Mouse (Mus musculus) layer of hippocampus, postnatal 25 days (tissue): ENCODE measurements around the gene Eif4a3. TPM values are rescaled to one million over a fixed set of nuclear protein-coding genes. Genes with fewer than 3 reads are reported as not detected.
A peak's percentile ranks its signal among the peaks of the same experiment; 100 is the strongest.

ENCODE experiments used
- DNase-seq, 2 experiments: peaks; one replicate each; pipeline ENCODE4 v3.0.0; 2022; ENCODE audit warnings: mixed read lengths in 2 of 2, low spot score in 1 of 2; ENCODE audit errors: extremely low spot score in 1 of 2
- total RNA-seq, 2 experiments: library from RNA; stranded (reverse); gene quantifications; 2 replicates each; pipeline ENCODE4 v1.2.3; 2021

The Eif4a3 gene
- total RNA-seq, result 10 to 100 TPM; 82.2 to 91.7 TPM

DNA sequence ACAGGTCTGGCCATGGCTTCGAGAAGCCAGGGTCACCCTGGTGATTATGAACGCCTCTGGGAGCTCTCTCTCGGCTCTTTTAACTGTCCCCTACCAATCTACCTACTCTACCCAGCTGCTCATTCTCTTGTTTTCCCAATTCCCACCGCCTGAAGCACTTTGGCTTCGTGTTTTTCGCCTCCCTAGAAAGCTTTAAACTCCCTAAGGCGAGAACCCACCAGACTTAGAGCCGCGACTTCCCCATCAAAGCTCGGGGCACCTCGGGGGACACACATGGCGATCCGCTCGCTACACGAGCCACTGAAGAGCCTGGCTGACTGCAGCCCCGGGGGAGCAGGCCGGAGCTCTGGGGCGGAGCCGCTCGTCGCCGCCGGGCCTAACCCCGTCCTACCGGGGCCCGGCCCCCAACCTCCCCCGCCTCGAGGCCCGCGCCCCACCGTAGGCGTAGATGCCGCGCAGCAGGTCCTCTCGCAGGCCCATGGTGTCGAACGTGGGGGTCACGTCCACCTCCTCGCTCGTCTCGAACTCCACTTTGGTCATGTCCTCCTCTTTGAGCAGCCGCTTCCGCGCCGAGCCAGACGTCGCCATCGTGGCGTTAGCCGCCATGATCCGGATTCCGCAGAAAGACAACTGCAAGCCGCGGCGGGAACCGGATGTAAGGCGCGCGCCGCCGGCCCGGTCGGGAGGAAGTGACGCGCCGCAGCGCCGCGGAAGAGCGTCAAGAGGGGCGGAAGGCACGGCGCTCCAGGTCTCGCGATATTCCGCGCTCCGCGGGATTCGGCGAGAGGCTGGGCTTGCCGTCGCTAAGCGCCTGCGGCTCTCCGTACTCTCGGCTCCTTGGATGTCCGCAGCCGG, at the start of gene Eif4a3:
Gene Eif4a3 (minus strand): TSS at position 699 of the 855 bp plus-strand sequence.
- peak; percentile 95 to 96 for DNase-seq

DNA sequence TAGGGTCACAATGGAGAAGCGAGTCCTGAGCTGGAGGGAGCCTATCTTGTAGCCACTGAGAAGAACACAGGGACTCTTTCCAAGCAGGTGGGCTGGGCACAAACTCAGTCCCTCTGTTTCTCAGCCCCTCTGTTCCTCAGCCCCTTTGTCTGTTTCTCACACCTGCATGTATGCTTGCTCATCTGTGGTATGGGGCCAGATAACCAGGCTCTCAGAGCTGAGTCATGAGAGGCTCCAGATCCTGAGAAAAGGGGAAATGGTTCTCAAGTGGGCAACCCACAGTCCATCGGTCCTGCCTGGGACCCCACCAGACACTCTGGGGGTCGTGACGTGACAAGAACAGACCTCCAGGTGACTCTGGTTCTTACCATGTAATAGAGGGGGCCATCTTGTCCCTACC, 47.2 kb upstream of the Eif4a3 start:
- no peak for DNase-seq

DNA sequence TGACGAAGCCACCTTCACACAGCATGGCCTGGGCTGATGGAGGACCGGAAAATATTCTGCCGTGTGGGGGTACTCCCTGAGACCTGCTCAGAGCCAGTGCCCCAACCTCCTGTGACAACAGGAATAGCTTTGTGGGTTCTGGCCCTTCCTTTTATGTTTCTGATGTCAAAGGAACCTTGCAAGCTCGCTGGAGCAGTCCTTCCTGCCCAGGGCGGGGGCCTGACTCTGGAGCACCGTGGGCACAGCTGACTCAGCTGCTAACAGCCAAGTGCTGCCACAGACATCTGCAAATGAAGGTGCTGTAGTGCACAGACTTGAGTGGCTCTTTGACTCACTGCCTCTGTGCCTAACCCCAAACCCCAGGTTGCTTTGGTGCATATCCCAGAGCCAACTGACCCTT, 45.0 kb upstream of the Eif4a3 start:
- DNase-seq, result no peak

DNA sequence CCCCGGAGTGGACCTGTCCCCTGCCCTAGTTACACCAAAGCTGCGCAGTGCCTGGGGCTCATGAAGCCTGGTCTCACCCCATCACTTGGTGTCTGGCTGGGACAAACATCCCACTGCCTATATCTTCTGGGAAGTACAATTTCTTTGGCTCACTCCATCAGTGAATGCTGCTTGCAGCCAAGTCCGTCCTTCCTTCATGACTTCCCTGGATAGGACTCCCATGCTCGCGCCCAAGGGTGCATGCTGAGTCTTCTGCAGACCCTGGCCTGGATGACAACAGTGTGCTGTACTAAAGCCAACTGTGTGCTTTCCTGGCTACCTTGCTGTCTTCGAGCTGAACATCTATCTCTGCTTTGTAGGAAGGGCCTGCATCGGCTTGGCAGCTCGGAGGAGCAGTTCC, 44.3 kb upstream of the Eif4a3 start:
- no peak for DNase-seq

DNA sequence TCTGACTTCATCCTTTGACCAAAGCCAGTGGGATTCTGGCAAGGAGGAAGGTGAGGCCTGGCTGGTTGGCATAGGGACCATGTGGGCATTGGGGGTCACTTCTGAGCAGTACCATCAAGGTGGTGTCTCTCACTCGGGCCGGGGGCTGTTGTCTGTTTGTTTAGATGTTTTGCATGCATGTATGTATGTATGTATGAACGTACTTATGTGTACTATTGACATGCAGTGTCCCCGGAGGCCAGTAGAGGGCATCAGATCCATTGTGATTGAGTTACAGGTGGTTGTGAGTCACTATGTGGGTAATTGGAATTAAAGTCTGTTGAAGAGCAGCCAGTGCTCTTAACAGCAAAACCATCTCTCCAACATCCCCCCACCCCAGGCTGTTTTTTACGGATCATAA, 39.7 kb upstream of the Eif4a3 start:
- DNase-seq, result peak; percentile 54 to 80

DNA sequence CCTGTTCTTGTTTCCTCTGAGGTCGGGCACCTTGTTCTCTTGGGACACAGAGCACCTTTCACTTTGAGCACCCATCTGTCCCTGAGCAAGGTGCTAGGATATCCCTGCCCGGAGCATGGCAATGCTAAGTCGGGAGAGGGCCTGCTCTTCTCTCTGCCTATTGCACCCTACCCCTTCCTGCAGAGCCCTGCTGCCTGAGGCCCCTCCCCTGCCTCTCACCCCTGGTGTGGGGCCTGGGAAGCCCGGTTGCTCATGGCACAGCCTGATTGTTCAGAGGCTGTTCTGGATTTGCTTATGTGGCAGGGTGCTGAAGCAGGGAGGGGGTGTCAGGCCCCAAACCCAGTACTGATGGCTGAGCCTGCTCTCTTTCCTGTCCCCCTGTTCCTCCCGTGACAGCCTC, 39.3 kb upstream of the Eif4a3 start:
- DNase-seq, result no peak

DNA sequence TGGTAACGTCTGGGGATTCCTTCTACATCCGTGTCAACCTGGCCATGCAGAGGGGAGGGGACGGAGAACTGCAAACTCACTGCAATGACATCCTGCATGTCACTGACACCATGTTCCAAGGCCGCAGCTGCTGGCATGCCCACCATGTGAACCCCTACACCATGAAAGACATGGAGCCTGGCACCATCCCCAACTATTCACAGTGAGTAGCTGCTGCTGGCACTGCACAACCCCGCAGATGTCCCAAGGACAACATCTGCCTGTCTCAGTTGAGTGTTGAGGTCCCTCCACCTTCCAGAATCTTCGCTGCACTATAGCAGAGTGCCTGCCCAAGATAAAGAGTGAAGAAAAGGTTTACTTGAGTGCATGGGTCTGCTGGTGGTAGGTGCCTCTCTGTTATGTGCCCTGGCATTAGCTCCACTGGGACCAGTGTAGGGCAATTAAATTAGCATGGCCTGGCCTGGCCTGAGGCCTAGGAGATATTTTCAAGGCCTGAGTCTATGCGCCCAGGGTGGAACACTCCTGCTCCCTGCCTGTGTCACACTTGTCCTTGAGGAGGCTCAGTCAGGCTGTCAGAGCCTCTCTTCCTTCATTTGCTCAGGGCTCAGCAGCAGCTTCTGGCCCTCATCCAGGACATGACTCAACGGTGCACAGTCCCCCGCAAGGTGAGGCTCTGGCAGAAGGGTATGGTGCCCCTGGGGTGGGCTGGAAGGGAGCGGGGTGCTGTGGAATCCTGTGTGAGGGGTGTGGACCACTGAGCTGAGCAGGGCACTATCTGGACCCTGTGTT, 38.6 kb upstream of the Eif4a3 start:
- no peak for DNase-seq

DNA sequence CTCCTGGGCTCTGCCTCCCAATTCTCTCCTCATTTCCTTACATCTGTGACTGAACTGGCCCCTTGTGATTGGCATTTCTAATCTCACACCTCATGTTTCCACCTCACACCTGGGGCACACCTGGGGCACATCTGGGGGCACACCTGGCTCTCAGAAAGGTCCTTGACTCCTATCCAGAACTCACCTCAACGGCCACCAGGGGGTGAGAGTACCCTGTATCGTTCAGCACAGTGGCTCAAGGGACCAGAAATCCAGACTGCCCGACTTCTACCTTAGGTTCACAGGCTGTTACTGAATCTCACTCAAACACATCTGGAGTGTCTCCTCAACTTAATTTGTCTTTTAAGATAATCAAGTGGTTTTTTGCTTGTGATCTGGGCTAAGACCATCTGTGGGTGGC, 32.1 kb upstream of the Eif4a3 start:
- no peak for DNase-seq

DNA sequence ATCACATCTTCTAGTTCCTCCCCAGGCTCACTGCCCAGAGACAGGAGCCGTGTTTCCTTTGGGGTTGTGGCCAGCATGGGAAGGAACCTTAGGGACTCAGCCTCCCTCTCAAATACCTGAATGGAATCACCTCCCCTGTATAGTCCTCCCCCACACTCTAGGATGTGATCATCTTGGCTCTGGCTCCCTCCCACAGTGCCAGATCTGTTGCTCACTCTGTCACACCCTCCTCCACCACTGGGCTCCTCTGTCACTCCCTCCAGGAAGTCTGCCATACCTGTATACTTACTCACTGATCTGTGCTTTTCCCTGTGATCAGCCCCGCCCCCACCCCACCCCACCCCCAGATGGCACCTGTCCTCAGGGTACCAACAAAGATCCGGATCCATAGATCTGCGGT, 30.7 kb upstream of the Eif4a3 start:
- DNase-seq, result no peak

DNA sequence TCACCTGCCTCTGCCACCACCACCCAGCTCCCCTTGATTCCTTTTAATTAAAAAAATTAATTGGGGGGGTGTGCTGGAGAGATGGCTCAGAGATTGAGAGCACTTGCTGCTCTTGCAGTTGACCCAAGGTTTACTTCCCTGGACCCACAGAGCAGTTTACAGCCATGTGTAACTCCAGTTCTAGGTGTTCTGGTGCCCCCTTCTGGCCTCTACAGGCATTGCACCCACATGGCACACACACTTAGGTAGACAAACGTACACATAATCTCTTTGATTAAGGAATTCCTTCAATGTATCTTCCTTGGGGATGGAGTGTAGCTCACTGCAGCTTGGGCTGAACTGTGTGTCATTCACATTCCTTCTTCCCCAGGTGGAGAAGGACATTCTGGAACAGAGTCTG, 25.2 kb upstream of the Eif4a3 start:
- no peak for DNase-seq

DNA sequence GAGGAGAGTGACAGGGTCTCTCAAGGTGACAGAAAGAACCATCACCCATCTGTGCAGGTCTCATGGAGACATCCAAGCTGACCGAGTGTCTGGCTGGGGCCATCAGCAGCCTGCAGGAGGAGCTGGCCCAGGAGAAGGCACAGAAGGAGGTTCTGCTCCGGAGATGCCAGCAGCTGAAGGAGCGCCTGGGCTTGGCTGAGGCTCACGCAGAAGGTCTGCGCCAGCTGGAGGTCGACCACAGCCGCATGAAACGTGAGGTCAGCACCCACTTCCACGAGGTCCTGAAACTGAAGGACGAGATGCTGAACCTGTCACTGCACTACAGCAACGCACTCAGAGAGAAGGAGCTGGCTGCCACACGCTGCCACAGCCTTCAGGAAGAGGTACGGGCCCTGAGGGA, 22.6 kb upstream of the Eif4a3 start:
- DNase-seq, result no peak

DNA sequence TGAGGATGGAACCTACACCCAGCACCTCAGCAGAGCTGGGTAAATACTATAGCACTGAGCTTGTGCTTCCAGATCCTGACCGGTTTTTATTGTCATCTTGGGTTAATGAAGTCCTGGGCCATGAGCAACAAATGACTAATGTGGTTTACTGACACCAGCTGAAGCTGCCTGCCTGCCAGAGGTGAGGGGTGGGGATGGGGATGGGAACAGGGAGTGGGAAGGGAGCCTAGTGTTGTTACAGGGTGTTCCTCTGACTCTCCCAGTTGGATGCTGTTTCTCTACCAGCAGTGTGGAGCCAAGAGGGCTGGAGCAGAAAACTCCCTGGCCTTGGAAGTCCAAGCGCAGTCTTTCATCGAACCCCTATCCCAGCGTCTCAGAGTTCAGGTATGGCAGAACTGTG, 16.8 kb upstream of the Eif4a3 start:
- no peak for DNase-seq

DNA sequence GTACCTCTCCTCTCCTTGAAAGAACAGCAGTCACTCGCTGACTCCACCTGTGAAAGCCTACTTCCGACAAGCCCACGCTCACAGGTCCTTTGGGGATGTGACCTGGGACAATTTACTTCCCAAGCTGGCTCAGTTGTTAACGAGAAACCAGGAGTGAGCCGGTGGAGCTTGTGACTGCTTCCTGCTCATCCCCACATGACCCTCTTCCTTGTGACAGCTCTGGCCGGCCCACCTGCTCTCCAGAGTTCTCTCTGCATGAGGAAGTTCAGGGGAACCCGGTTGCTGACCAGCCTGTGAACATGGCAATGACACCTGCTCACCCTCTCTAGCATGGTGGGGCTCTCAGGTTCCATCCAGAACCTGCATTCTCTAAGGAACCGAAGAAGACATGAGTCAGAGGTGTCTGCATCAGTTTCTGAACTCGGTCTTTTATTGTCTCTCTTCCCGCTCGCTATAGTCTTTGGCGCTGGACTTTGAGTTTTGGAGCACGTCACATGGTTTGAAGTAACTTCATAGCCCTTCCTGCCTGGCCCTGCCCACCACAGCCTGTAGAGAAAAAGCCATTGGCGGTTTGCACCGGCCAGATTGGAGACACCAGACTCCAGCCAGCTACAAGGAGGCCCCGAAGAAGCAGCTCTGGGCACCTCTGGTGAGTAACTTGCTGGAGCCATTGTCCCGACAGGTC, 14.5 kb upstream of the Eif4a3 start:
- no peak for DNase-seq

DNA sequence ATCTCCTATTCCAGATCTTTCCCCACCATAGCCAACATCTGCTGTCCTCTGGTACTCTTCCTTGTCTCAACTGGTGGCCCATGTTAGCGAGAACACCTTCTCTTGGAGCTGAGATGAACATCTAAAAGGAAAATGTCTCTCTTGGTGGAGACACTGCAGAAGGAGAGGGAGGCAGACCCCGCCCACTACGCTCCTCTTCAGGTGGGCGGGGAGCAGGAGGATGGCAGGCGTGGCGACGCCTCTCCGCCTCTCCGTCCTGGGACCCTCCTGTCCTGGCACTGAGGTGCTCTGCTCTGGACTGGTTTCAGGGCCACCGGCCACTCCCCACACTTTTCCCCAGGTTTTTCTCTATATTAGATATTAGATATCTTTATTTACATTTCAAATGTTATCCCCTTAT, 10.7 kb upstream of the Eif4a3 start:
- DNase-seq, result no peak

DNA sequence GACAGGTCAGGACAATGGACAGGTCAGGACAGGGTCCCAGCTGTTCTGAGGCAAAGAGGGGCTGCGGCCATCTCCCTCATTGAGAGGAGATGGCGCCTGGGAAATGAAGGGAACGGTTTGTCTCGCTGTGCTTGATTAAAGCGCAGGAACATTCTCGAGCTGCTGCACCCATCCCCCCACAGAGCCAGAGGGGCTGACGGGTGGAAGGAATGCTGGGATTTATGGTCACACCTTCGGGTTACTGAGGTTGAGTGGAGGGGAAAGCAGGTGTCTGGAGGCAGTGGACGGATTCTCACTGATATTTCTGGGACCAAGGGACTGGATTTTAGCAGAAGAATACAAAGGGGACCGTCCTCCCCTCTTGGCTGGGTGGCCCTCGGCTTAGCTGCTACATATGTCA, 8.0 kb upstream of the Eif4a3 start:
- DNase-seq, result no peak

DNA sequence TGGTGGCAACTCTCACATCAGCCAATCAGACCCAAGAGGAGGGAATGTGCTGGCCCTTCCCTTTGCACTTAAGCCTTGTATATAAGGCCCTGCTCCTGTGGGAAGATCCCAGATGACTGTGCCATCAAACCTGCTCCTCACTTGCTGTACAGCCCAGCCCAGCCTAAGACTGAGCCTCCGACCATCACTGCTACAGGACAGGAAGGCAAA, 7.7 kb upstream of the Eif4a3 start, which contains the start of gene Card14:
Gene Card14 (plus strand): TSS at position 111 of the 210 bp plus-strand sequence.
- no peak for DNase-seq

DNA sequence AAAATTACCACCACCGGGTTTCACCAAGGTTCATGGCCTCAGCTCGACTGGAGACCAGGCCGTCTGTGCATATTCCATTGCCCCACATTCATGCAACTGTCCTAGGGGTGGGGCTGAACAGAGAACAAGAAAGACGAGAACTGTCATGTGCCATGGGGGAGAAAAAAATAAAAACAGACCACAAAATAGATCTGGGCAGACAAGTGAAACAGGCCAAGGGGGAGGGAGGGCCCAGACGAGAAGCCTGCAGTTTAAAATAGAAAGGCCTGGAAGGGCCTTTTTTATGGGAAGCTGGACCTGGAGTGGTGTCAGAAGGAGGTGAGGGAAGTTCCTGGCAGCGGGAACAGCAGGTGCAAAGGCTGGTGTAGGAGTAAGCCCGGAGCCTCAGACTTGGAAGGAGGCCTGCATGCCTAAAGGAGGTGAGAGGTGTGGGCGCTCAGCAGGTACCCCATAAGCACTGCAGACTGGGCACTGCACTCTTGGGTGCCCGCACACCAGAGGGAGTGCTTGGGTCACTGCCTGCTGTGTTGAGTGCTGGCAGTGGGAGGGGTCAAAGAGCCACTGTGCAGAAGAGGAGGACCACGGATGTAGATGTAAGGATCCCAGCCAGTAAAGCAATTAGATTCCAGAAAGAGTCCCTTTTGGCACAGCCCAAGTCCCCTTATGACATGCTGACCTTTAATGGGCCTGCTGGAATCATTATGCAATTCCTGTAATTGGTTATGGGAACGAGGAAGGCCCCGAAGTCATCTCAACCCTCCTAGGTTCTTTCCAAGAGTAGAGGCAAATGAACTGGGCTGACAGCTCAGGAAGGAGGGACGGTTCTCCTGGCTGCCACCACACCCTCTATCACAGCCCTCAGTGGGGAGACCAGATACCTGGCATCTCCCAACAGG, 7.1 kb upstream of the Eif4a3 start:
- no peak for DNase-seq

DNA sequence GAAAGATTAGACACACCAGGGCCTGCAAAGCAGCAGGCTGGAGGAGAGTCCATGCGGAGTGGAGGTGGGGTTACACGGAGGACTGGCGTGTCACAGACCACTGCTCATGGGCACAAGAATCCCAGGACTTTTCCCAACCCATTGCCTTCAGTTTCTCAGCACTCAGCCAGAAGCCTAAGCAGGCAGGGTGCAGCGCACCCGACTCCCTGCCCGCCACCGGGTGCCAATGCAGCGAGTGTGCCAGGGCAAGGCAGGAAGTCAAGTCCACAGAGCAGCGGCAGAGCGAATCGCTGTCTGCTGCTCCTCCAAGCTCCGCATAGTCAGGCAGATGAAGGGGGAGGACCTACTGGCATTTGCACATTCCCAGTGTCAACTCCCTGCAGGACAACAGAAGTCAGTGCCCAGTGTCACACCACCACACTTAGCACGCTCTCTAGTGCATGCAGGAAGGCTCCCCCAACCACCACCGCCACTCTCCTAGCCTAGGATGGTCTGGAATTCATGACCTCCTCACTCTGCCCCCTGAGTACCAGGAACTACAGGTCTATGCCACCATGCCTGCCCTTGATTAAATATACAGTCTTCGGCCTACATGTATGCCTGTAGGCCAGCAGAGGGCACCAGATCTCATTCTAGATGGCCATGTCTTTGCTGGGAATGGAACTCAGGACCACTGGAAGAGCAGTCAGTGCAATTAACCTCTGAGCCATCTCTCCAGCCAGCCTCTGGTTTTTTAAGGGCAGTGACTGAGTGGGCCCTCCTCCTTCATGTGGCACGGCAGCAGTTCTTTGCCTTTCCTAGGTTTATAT, 5.2 kb upstream of the Eif4a3 start:
- peak in 1 of 2 experiments; percentile 58 for DNase-seq

DNA sequence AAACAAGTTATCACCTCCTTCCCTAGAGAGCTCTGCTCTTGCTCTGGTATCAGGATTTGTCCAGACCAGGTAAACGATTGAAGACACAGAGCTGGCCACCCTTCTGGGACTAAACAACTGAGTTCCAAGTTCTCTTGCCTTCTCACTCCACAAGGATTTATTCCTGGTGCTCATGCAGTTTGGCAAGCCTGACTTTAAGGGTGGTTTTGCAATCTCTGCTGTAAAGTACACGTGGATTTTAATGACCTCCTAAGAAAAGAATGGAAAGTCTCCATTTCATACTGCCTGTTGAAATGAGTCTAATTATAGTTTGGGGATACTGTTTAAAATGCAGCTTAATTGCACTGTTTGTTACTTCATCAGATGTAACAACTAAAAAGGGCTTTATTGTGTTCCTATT, 1.1 kb upstream of the Eif4a3 start:
- no peak for DNase-seq
